Mouse (Mus musculus) forebrain, embryonic 15.5 days (tissue): ENCODE measurements around the gene Dnah8. TPM values are rescaled to one million over a fixed set of nuclear protein-coding genes. Genes with fewer than 3 reads are reported as not detected.
A peak's percentile ranks its signal among the peaks of the same experiment; 100 is the strongest.
"Not testable (repeated sequence)": the region's sequence is repeated elsewhere in the genome, so short reads cannot be mapped to it uniquely, and the experiment has no call there.

Experiments used
- ATAC-seq: fragments of 200-750 bp; cut with Nextera tagmentation; replicated peaks from 2 replicates; pipeline ENCODE4 v1.8.0; 2017; ENCODE audit warnings: mild to moderate bottlenecking, moderate TSS enrichment, moderate library complexity
- H3K27ac ChIP-seq: fragments of 300-500 bp; sonication (generic); replicated peaks from 2 replicates; pipeline ENCODE4 v1.5.1; 2015; ENCODE audit warnings: mild to moderate bottlenecking, inconsistent platforms
- H3K27me3 ChIP-seq: fragments of 300-500 bp; sonication (generic); 2 replicates; pipeline ENCODE4 v1.6.1; 2015; ENCODE audit warnings: inconsistent platforms
- H3K36me3 ChIP-seq: fragments of 300-500 bp; sonication (generic); 2 replicates; pipeline ENCODE4 v1.6.1; 2015; ENCODE audit warnings: mild to moderate bottlenecking, inconsistent platforms
- H3K4me1 ChIP-seq: fragments of 300-500 bp; sonication (generic); 2 replicates; pipeline ENCODE4 v1.6.1; 2015; ENCODE audit warnings: inconsistent platforms
- H3K4me2 ChIP-seq: fragments of 300-500 bp; sonication (generic); replicated peaks from 2 replicates; pipeline ENCODE4 v1.6.1; 2015; ENCODE audit warnings: mild to moderate bottlenecking, inconsistent platforms
- H3K4me3 ChIP-seq: fragments of 300-500 bp; sonication (generic); 2 replicates; pipeline ENCODE4 v1.5.1; 2015; ENCODE audit warnings: mild to moderate bottlenecking, inconsistent platforms
- H3K9ac ChIP-seq: fragments of 300-500 bp; sonication (generic); replicated peaks from 2 replicates; pipeline ENCODE4 v1.6.1; 2015; ENCODE audit warnings: mild to moderate bottlenecking, inconsistent platforms
- H3K9me3 ChIP-seq: fragments of 300-500 bp; sonication (generic); 2 replicates; pipeline ENCODE4 v1.6.1; 2016; ENCODE audit warnings: inconsistent platforms
- WGBS: fragments of 180-500 bp; shearing (Covaris S2); methylation state at CpG from one replicate; pipeline ENCODE4 v1.1.7; 2015; ENCODE audit warnings: mixed read lengths; 5-methylcytosine and 5-hydroxymethylcytosine counted together
- polyA plus RNA-seq: library from polyadenylated mRNA; unstranded; fragments of >200 nt; fragmentation: Nextera tagmentation; extraction: Ambion mirVana; gene quantifications from 2 replicates; pipeline ENCODE4 v1.2.1, GENCODE M21; 2015

Dnah8 gene
- 0.83 and 1.5 TPM in 2 replicates for polyA plus RNA-seq

DNA sequence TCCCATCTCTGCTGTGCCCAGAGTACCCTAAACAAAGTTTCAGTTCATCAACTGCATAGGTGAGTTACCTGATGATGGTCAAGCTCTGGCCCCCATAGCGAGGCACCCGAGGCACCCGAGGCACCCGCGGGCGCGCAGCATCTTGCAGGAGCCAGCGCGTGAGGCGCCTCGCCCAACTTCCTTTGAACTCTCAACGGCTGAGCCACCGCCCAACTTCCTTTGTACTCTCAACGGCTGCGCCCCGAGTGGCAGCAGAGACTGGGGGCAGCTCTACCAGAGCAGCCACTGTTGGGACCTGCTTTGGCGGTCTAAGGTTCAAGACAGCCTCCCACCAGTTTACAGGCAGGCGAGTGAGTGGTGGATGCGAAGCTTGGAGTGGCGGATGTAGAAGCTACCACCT, at the start of gene Dnah8:
Gene Dnah8 (plus strand): TSS at position 223 of the 400 bp plus-strand sequence.
- H3K27ac ChIP-seq, H3K4me3 ChIP-seq, H3K27me3 ChIP-seq, H3K36me3 ChIP-seq, H3K4me1 ChIP-seq, H3K4me2 ChIP-seq, H3K9me3 ChIP-seq, ATAC-seq, H3K9ac ChIP-seq: not testable (repeated sequence)
- no CpG with 5 or more reads among the region's 20 CpGs for WGBS

DNA sequence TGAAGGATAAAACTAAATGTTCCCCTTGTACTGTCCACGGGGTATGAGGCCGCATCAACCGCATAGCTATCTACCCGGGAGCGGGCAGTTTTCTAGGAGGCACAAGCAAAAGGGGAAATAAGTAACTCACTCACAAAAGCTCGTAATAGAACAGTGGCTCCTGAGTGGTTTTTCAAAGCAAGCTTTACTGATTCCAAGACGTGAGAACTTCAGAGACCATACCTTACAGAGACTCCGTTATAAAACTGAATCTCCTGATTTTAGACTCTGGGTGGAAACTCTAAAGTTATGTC, 49.4 kb upstream of the Dnah8 start:
- Histone ChIP-seq H3K4me1 (peaks cover 23% of the 10 kb centered on the region), H3K36me3 (no peaks in the 10 kb centered on the region), H3K9ac (no peak overlapping the region; the same call in 1 of the 2 replicates), H3K4me3 (peak overlapping the region; percentile 63; the same call in 1 of the 2 replicates), H3K4me2 (peak overlapping the region; percentile 55), H3K27ac (no peak overlapping the region), H3K9me3 (no peaks in the 10 kb centered on the region), H3K27me3 (no peaks in the 10 kb centered on the region)
- 78% methylated on average over 8 of the region's 8 CpGs for WGBS
- no peak for ATAC-seq

DNA sequence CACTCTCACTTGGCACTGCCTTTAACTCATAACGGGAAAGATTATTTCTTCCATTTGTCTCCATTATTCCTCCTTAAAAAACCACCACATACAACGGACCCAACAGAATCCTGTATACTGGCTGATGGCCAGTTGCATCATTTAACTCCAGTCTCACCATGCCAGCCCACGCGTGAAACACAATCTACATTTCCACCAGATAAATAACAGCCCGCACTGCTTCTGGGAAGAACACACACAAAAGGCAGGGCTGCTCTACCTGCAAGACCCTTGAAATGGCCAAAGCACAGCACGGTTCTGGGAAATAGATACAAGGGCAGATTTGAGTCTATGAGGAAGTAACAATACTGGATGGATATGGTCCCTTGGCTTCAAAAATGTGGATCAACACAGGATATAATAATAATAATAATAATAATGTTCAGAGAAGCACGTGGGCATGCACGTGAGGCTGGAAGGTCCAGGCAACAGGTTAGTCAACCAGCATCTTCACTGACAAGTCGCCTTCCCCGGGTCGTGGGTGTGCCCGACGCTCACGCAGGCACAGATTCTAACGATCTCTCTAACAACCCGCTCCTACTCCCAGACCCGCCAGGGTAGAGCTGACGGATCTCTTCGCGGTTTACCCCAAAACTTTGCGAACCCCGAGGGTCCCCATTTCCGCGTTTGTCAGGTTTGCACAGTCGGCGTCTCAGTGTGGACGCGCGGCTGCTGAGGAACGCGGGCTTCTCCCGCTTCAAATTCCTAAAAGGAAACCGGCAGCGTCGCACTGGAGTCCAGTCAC, 48.8 kb upstream of the Dnah8 start:
- ATAC-seq = peak; percentile 33
- H3K27ac ChIP-seq = peak overlapping the region; percentile 88

DNA sequence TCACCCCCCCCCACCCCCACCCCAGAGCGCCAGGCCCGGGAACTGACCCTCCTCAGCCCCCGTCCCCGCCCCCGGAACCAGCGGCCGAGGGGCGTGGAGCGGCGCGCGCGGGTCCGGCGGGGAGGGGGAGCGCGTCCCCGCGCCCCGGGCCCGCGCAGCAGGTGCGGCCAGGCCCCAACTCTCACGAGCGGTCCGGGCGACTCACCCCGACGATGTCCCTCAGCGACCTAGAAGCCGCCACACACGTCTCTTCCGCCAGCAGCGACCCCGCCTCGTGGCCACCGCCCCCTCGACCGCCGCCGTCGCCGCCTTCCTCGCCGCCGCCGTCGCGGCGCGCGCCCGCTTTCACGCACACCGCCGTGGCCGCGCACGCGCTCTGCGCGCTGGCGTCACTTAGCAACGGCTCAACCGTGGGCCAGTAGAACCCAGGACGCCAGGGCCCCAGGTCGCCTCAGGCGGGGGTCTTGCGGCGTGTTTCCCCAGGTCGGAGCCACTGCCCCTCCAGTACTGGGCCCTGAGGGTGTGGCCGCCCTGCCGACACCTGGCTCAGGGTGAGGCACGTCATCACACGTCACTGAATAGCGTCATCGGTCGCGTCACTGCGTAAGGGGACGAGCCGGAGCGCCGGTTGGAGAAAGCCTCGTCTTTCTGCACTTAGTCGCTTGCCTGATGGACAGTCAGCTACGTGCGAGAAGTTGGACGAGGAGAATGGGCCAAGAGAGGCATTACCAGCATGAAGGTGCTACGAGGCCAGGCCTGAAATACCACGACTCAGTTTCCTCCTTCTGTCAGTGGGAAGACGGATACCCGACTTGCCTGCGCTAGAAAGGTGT, 48.0 kb upstream of the Dnah8 start, which contains the start of gene Btbd9:
Gene Btbd9 (minus strand): TSS at position 548 of the 833 bp plus-strand sequence.
- Histone ChIP-seq H3K4me1 (peaks cover 23% of the 10 kb centered on the region), H3K9ac (peak within 1 kb of the TSS; percentile 66), H3K27me3 (no peaks in the 10 kb centered on the region), H3K36me3 (no peaks in the 10 kb centered on the region), H3K4me2 (peak within 1 kb of the TSS; percentile 55), H3K27ac (peak within 1 kb of the TSS; percentile 88), H3K4me3 (peak within 1 kb of the TSS; percentile 63), H3K9me3 (no peaks in the 10 kb centered on the region)
- peak; percentile 96 for ATAC-seq
- WGBS = under 1% methylated on average over 91 of the region's 94 CpGs

More for the DNA sequence above, 48.8 kb upstream of the Dnah8 start:
- H3K9me3 ChIP-seq = no peaks in the 10 kb centered on the region
- 4% methylated on average over 35 of the region's 35 CpGs for WGBS
- peak overlapping the region; percentile 66 for H3K9ac ChIP-seq
- H3K4me2 ChIP-seq = peak overlapping the region; percentile 55
- H3K4me1 ChIP-seq = peaks cover 23% of the 10 kb centered on the region
- H3K36me3 ChIP-seq = no peaks in the 10 kb centered on the region
- H3K4me3 ChIP-seq = peak overlapping the region; percentile 63
- H3K27me3 ChIP-seq = no peaks in the 10 kb centered on the region

DNA sequence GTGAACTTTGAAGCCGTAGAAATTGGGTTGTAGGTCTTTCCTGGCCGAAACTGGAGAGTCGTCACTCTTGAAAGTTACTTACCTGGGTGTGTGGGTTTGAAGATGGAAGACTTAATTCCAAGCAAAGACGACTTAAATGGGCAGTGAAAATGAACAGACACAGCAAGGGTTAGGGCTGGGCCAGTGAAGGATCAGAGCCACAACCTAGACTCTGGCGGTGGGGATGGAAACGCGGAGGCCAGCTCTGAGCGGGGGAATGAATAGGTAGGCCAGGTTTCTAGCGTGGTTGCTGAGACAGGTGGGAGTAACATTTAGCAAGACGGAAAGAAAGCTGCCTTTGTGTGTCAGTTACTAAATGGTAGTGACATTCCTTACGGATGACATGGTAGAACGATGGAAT, 47.2 kb upstream of the Dnah8 start:
- no peak for ATAC-seq
- Histone ChIP-seq H3K36me3 (no peaks in the 10 kb centered on the region), H3K27me3 (no peaks in the 10 kb centered on the region), H3K4me3 (peak overlapping the region; percentile 63), H3K9ac (peak overlapping the region; percentile 66), H3K4me1 (peaks cover 23% of the 10 kb centered on the region), H3K4me2 (peak overlapping the region; percentile 55), H3K9me3 (no peaks in the 10 kb centered on the region), H3K27ac (peak overlapping the region; percentile 88)
- 63% methylated on average over 12 of the region's 12 CpGs for WGBS

DNA sequence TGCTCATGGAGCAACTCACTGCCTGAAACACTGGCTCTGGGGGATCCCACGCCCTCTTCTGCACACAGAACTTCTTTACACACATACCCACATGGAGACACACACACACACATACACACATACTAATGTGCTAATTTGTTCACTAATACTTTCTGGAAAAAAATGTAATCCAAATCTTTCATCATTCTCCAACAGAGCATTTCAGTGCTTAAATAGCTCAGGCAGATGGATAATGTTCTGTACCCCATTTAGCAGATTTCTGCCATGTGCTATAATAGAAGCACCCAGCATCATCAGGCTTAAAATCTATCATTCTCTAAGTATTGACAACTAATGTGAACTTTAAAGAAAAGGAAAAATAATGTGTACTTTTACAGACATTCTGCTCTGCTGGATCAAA, 43.4 kb upstream of the Dnah8 start:
- Histone ChIP-seq H3K4me3 (no peak overlapping the region), H3K36me3 (no peaks in the 10 kb centered on the region), H3K27ac (no peak overlapping the region), H3K4me2 (no peak overlapping the region), H3K9me3 (no peaks in the 10 kb centered on the region), H3K9ac (no peak overlapping the region), H3K4me1 (peaks cover 7% of the 10 kb centered on the region), H3K27me3 (no peaks in the 10 kb centered on the region)
- ATAC-seq = no peak
- 65% methylated on average over 1 of the region's 1 CpGs for WGBS

DNA sequence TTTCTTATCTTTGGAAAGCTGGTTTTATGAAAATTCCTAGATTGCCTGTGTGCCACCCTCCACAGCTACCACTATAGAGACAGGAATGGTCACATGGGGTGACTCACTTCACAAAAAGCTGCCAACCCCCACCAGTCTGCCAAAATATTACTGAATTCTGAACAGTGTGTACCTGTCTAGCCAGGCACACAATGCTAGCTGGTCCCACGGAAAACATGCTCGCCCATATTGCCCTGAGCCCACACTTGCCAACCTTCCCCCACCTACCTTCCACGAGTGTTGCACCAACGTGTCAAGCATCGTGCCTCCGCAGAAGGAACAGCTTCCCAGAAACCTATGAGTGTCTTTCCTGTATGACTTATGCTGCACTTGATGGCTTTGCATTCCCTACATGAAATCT, 43.0 kb upstream of the Dnah8 start:
- no peak overlapping the region for H3K27ac ChIP-seq
- H3K4me3 ChIP-seq = no peak overlapping the region
- H3K27me3 ChIP-seq = no peaks in the 10 kb centered on the region
- no peak overlapping the region for H3K9ac ChIP-seq
- no peak for ATAC-seq
- no peak overlapping the region for H3K4me2 ChIP-seq
- no peaks in the 10 kb centered on the region for H3K9me3 ChIP-seq
- H3K36me3 ChIP-seq = no peaks in the 10 kb centered on the region
- WGBS = 85% methylated on average over 6 of the region's 6 CpGs
- peaks cover 7% of the 10 kb centered on the region for H3K4me1 ChIP-seq

DNA sequence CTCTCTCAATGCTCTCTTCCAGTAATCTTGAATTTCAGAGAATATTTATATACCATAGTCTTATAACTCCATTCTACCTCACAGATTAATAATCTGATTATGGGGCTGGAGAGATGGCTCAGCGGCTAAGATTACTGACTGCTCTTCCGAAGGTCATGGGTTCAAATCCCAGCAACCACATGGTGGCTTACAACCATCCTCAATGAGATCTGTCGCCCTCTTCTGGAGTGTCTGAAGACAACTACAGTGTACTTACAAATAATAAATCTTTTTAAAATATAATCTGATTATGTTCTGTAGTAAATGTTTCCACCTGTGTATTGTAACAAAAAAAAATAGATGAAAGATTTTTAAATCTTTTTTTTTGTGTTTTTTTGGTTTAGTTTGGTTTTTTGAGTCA, 41.8 kb upstream of the Dnah8 start:
- H3K27me3 ChIP-seq = no peaks in the 10 kb centered on the region
- no peak overlapping the region for H3K27ac ChIP-seq
- no peak overlapping the region for H3K9ac ChIP-seq
- H3K4me1 ChIP-seq = peaks cover under 1% of the 10 kb centered on the region
- no peak for ATAC-seq
- no peak overlapping the region for H3K4me2 ChIP-seq
- H3K9me3 ChIP-seq = no peaks in the 10 kb centered on the region
- no peak overlapping the region for H3K4me3 ChIP-seq
- 89% methylated on average over 3 of the region's 3 CpGs for WGBS
- no peaks in the 10 kb centered on the region for H3K36me3 ChIP-seq

DNA sequence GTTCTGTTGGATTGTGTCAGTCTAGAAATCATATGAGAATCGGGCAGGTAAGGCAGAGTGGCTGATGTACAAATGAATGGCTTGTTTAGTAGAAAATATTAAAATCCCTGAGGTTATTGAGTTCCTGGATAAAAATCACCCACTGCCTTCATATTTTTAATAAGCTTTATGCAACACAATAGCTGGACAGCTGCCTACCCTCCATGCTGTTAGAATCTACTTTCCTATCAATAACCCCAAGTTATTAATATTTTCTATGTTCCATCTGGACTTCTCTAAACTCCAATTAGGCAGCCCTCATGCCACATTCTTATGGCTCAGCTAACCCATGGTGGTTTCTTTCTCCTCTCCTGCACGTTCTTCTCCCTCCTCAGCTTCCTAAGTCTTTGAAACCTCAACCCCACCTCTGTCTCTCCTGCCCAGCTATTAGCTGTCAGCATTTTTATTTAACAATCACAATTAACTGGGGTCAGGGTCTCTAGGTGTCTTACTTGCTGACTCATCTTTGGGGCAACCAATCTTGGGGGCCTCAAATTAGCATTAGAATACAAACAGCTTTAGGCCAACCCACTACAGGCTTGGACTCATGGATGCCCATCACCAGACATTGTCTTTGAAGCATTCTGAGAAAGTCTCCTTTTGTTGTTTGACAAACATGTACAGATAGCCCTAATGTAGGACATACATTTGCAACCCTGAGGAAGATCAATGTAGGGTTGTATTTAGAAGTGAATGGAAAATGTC, 40.7 kb upstream of the Dnah8 start:
- H3K36me3 ChIP-seq = no peaks in the 10 kb centered on the region
- no peaks in the 10 kb centered on the region for H3K27me3 ChIP-seq
- no peaks in the 10 kb centered on the region for H3K9me3 ChIP-seq
- no peak overlapping the region for H3K9ac ChIP-seq
- H3K27ac ChIP-seq = no peak overlapping the region
- ATAC-seq = no peak
- WGBS = 72% methylated on average over 2 of the region's 2 CpGs
- H3K4me2 ChIP-seq = no peak overlapping the region
- no peak overlapping the region for H3K4me3 ChIP-seq
- H3K4me1 ChIP-seq = no peaks in the 10 kb centered on the region

DNA sequence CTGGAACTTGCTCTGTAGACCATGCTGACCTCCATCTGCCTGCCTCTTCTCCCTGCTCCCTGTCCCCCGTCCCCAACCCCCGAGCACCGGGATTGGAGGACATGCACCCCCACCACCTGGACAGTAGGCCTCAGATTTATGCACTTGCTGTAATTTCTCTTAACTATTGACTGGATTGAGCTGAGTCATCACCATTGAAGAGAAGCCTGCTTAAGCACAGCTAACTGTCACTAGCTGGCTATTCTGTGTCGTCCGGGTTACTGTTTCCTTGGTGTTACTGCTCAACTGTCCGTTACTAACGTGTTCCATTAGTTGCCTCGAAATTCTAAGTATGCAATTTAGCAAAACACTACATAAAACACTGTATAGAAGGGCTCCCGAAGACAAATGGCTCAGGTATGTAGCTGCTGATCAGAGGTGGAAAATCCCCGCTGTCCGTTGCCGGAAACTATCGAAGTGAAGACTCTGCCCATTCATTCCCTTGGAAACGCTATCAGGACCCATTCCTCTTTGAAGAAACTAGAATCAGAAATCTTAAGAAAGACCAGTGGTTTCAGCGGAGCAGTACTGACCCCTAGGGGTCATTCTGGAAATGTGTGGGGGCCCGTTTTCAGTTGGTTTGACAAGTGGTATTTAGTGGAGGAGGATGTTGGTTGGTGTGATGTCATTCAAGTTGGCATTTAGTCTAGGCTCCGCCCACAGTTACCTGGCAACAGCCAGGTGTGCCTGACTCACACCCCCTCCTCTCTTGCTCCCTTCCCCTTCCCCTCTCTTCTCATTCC, 33.5 kb upstream of the Dnah8 start:
- H3K4me3 ChIP-seq = no peak overlapping the region
- no peaks in the 10 kb centered on the region for H3K9me3 ChIP-seq
- WGBS = 34% methylated on average over 17 of the region's 17 CpGs
- peaks cover 3% of the 10 kb centered on the region for H3K4me1 ChIP-seq
- no peaks in the 10 kb centered on the region for H3K27me3 ChIP-seq
- H3K27ac ChIP-seq = no peak overlapping the region
- H3K9ac ChIP-seq = no peak overlapping the region
- ATAC-seq = 0 out of 2 replicates have a peak, but pooled peaks have one; percentile 32
- no peak overlapping the region for H3K4me2 ChIP-seq
- H3K36me3 ChIP-seq = peaks cover 10% of the 10 kb centered on the region; the same call in 1 of the 2 replicates

DNA sequence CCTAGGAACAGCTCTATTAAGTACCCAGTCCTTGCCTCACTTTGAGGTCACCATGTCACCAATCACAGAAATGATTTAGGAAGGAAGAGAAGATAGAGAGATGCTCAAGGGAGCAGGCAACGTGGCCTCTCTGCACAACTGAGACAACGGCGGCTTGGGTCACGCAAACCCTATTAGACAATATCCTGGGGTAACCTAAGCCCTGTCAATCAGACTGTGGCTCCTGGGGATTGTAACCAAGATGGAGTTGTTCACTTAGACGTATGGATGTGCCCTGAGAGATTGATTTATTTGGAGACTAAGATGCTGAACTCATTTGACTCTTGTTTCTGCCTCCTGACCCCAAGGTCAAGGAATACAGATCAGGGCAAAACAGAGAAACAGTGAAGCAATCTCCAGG, 29.7 kb upstream of the Dnah8 start:
- H3K4me3 ChIP-seq = no peak overlapping the region
- no peak for ATAC-seq
- H3K4me1 ChIP-seq = peaks cover 3% of the 10 kb centered on the region
- H3K9me3 ChIP-seq = no peaks in the 10 kb centered on the region
- no peak overlapping the region for H3K9ac ChIP-seq
- WGBS = 48% methylated on average over 5 of the region's 5 CpGs
- peaks cover 24% of the 10 kb centered on the region for H3K36me3 ChIP-seq
- no peak overlapping the region for H3K4me2 ChIP-seq
- no peaks in the 10 kb centered on the region for H3K27me3 ChIP-seq
- H3K27ac ChIP-seq = no peak overlapping the region
